Mouse (Mus musculus) neural tube, embryonic 10.5 days (tissue): ENCODE measurements around the gene Ube2e1.
"Not testable (repeated sequence)": the region's sequence is repeated elsewhere in the genome, so short reads cannot be mapped to it uniquely, and the experiment has no call there.

Experiments
- DNase-seq: peaks from one replicate; pipeline ENCODE4 v3.0.0-alpha.2; 2017; ENCODE audit warnings: low spot score; ENCODE audit errors: extremely low spot score

Ube2e1 gene

DNA sequence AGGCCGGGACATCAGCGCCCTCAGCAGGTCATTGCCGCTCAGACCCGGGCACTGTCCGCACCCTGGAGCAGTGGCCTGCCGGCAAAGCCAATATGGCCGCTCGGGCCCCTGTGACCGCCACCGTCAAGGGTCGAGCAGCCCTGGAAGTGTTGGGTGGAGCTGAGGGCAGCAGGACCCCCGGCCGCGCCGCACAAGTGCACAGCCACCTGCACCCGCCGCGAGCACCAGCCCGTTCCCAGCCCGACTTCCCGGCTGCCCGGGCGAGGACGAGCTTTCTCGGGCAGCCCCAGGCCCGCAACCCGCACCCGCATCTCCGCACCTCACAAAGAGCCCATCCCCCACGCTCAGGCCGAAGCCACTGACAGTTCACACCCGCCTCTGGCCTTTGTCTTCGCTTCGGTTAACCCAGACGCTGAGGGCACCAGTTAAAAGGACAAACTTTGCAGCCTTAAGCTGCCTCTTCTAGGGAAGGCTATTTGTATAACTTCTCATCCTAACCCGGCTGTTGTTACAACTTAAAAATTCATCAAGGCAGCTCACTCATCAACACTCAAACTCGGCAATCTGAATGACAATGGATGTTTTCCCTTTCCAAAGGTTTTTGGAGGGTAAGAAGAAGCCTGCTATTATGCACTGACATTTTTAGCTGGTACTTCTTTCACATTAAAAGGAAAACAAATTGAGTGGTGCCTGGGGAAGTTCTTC, 4.5 kb downstream of the Ube2e1 start:
- DNase-seq: peak; percentile 69

DNA sequence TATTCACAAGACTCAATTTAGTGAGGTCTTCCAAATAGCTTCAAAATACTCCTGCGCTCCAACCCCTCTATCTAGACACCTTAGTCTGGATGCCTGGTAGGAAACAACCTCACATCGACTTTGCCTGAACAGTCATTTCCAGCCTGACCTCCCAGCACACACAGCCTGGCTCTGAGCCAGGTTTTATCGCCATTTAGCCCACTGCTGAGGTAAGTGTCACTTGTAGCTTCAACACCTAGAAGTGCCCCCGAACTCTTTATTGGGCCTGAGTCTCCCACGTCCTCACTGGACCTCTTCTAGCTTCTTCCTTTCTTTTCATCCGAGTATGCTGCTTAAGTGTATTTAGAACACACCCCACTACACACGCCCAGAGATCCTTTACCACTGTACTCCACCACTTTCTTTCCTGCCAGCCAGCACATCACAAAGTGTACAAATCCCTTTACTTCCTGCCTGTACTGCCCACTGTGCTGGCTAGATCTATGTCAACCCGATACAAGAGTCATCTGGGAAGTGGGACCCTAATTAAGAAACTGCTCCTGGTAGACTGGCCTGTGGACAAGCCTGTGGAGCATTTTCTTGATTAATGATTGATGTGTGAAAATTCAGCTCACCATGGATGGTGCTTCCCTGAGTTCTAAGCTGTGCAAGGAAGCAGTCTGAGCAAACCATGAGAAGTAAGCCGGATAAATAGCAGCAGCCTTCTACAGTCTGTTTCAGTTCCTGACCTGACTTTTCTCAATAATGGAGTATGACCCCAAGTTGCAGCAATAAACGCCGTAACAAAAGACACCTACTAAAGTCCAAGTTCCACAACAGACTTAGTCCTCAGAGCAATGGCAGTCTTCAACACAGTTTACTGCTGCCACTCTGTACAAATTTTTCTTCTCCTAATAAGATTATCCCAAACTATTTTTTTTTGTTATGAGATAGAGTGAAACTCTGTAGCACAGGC, 13.9 kb downstream of the Ube2e1 start:
- DNase-seq: no peak

- no peak for DNase-seq
Measured at GRCm38 (mm10) chr14:18304165-18304564, 27.5 kb downstream of the Ube2e1 start.

GRCm38 (mm10) chr14:18303262-18303661, 28.4 kb downstream of the Ube2e1 start:
- DNase-seq: no peak

DNA sequence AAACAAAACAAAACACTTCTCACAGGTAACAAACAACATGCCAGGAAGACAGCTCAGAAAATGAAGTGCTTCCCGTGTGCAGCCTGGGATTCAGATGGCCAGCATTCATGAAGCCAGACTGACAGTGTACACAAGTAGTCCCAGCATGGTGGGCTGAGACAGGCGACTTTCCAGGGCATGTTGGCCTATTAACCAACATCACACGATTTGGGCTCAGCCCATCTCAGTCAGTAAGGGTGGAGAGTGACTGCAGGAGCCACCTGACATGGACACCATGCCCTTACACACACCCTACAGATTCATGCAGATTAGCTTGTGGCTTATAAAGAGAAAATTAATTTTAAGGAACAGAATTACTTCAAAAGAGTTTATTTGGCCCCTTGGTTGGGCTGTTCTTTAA, 28.9 kb downstream of the Ube2e1 start:
- DNase-seq: no peak

GRCm38 (mm10) chr14:18301591-18301990, 30.1 kb downstream of the Ube2e1 start:
- DNase-seq: no peak

DNA sequence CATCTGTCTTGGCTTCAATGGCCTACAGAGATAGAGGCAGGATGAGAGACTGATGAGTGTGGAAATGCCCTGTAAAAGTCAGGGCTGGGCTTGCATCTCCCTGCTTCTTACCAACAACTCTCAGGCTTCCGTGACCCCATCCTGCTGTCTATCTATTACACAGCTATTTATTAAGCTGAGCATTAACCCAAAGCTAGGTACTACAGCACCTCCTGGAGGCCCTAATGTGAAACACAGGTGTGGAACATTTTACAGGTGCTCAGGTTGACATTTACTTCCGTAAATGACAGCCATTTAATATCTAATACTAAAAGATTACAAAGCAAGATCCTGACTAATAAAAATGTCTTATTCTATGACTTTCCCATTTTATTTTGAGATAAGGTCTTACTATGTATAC, 31.0 kb downstream of the Ube2e1 start:
- no peak for DNase-seq

DNA sequence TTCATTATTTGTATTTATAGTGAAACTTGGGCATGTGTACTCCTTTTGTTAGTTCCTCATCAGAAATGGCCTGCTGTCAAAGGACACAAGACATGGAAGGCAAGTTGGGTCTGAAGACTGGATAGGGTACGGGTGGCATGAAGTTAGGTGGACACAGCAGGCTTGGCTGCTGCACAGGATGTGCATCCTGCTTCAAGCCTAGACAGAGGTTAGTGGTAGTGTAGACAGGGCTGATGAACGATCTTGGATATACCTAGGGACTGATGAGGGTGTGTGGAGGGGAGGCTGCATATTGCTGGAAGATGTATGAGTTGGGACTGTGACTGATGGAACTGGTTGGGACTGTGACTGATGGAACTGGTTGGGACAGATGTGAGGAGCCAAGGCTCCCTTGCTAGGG, 32.8 kb downstream of the Ube2e1 start:
- DNase-seq: no peak

GRCm38 (mm10) chr14:18297441-18297840, 34.2 kb downstream of the Ube2e1 start:
- DNase-seq: no peak

GRCm38 (mm10) chr14:18292578-18292977, 39.1 kb downstream of the Ube2e1 start:
- DNase-seq: no peak

DNA sequence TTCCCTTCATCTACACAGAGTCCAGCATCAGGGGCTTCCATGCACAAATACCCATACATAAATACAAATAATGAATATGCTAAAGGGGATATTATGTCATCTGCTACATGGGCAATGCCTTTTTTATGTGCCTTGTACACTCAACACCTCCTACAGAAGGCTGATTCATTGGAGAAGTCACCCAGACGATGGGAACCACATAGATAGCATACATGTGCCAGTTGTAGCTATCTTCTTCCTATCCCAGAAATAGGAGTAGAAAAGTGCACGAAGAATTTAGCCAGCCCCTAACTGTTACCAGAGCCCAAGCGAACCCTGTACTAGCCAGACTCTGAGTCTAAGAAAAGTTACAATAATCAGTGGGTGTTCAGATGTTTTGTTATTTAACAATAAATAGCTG, 39.5 kb downstream of the Ube2e1 start:
- no peak for DNase-seq

DNA sequence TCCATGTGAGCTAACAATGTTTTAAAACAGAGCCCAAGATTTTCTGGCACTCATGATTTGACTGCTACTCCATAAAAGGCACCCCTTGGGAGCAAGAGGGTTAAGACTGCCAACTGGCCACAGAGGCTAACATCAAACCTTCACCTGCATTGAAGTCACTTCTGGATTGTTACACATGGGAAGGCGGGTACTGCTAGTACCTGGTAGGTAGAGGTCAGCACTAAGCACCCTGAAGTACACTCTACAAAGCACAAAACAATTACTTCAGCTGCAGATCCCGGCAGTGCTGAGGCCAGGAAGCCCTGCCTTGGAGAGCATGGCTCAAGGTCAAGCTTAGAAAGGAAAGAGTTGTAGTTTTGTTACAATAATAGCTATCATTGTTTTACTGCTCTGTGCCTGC, 44.3 kb downstream of the Ube2e1 start:
- no peak for DNase-seq

DNA sequence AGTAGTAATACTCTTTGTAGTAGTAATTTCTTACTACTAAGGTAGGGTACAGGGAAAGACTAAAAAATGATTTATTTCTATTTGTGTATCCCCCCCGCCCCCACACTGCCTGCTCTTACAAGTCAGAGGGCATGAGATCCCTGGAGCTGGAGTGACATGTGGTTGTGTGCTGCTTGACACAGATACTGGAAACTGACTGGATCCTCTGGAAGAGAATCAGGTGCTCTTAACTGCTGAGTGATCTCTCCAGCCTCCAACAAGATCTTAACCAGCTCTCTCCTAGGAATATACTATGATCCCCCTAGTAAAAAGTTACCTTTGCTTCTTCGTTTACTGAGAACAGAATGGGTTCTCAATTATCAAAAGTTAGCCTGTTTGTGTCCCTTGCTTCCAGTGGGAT, 45.2 kb downstream of the Ube2e1 start:
- DNase-seq: no peak

DNA sequence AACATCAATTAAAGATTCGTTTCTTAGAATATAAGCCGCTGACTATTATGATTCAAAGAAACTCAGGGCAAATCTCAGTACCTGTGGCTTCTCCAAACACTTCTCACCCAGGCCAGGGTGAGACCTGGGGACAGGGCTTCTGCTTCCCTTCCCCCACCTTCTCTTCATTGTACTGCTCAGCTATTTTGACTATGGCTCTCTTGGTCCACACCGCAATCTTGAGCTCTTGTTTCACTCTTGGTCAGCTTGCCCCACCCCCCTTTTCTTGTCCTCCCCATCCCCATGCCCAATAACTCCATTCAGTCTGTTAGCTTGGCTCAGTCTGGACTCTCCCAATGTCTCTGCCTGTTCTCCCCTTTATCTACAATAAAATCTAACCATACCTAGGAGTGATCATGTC, 46.2 kb downstream of the Ube2e1 start:
- no peak for DNase-seq

- DNase-seq: no peak
Measured at GRCm38 (mm10) chr14:18284581-18284980, 47.1 kb downstream of the Ube2e1 start.

GRCm38 (mm10) chr14:18280375-18280774, 51.3 kb downstream of the Ube2e1 start:
- DNase-seq: no peak

DNA sequence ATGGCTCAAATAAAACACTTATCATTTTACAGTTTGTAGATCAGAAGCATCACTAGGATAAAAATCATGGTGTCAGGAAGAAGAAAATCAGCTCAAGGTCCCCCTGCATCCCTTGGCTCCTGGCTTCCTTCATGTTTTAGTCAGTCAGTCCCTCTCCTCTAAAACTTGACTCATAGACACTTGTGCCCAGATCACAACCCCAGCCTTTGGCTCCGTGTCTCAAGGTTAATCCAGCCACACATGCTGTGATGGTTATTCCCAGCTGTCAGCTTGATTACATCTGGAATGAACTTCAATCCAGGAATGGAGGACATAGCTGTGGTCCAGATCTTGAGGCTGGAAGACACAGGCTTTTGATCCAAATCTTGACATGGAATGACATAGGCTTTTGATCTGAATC, 57.1 kb downstream of the Ube2e1 start:
- no peak for DNase-seq

DNA sequence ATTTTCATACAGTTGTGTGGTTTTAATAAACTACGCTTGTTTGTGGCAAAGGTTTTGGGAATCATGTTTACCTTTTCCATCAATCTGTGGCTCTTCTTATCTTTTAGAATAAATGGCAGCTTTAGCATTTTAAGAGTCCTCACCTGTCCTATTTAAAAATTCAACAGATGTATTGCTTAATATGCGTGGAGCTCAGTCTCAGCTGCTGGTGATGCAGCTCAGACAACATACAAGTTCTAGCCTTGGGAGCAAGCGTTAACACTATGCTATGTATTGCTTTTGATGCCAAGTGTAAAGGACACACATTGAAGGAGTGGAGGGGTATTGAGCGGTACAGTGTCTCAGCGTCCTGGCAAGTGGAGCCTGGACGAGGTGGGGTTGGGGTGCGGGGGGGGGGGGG, 60.0 kb downstream of the Ube2e1 start:
- DNase-seq: no peak

GRCm38 (mm10) chr14:18270529-18271441, 60.9 kb downstream of the Ube2e1 start, which contains the start of the genes Nkiras1 and Rpl15:
Gene Nkiras1, plus strand, starts transcription at chr14:18271136.
Gene Rpl15, minus strand, starts transcription at chr14:18271391.
- DNase-seq: peak; percentile 97

- DNase-seq: not testable (repeated sequence)
Measured at GRCm38 (mm10) chr14:18269947-18270528, 61.6 kb downstream of the Ube2e1 start.

GRCm38 (mm10) chr14:18263427-18263826, 68.2 kb downstream of the Ube2e1 start:
- DNase-seq: no peak
